Mouse (Mus musculus): ENCODE data around the gene Slc11a1.
"Not testable (repeated sequence)": the region's sequence is repeated elsewhere in the genome, so short reads cannot be mapped to it uniquely, and the experiment has no call there.

Gene Slc11a1

DNA sequence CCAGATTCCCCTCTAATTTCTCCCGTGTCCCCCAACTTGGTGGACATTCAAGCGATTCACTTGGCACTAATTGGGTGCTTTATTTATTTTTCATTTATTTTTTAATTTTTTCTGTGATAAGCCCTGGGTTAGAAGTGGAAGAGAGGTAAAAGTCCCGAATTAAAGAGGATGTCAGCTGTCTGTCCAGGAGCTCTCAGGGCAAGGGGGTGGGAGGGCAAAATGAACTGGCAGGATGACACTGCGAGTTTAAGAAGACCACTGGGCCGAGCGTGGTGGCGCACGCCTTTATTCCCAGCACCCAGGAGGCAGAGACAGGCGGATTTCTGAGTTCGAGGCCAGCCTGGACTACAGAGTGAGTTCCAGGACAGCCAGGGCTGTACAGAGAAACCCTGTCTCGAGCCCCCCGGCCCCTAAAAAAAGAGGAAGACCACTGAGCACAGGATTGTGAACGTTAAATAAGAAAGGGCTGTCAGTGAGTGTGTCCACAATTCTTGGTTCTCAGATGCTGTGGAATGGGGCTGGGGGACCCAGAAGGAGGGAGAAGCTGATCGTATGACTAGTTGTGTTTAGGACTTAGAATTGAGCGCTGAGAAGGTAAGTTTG is 12.5 kb downstream of the Slc11a1 start:
- DNase-seq (ENCODE audit: low spot score in 2 of 2): no peak

DNA sequence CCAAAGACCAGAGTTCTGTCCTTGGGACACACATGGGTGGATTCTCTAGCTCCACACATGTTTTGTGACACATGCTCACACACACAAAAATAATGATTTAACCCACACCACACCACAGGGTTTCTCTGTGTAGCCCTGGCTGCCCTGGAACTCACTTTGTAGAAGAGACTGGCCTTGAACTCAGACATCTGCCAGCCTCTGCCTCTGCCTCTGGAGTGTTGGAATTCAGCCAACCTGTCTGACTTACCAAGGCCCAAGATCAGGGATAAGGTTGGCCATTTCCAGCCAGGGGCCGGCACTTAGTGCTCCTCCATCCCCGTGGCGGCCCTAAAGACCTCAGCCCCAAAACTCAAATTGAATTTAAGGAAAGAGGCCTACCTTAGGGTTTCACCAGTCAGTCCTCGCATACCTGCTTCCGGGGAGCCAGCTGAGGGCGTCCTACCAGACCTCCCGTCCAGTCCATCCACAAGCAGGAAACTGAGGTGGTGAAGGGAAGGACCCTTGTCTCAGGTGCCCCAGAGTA is 13.5 kb downstream of the Slc11a1 start:
- no peak for DNase-seq (ENCODE audit: low spot score in 2 of 2)

DNA sequence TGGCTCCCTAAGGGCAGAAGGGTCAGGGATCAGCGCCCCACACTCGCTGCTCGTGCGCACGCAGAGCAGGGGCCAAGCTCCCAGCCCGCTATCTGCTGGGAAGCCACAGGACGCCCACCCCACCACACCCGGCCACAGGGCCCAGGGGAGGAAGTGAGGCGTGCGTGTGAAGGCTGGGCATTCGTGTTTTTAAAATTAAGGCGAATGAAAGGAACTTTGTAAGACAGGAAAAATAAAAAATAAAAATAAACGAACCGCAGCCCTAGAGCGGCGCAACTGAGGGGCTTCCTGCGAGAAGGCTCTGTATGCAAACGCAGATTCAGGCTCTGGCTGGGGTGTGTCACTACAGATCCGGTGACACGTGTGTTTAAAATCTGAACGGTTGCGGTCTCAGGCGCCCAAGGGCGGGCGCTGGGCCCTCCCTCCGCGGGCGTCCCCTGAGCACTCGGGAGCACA is 14.9 kb downstream of the Slc11a1 start:
- no peak for DNase-seq (ENCODE audit: low spot score in 2 of 2)

DNA sequence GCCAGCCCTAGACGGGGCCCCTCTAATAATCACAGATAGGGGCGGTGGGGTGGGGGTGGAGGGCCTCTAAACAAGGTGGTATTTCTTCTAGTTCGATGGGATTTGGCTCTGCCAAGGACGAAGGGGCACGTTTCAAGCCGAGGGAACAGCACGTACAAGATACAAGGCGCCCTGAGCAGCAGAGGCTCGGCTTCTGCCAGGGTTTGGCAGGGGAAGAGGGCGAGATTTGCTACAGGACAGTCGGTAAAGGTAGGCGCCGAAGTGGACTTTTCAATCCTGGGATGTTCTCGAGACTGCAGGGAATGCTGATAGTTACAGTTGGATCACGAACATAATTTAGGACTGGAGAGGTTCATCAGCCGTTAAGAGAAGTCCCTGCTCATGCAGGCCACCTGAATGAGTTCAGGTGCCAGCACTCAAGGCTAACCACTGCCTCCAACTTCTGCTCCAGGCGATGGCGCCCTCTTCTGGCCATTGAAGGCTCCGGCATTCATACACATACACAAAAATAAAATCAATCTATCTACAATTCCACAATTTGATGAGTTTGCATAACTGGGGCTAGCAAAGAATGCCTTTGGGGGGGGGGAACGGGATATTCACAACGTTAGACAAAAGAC is 15.4 kb downstream of the Slc11a1 start:
- no peak for DNase-seq (ENCODE audit: low spot score in 2 of 2)

- DNase-seq (ENCODE audit: low spot score in 2 of 2): peak; percentile 84 to 98
Observed at GRCm38 (mm10) chr1:74390924-74391748, 16.1 kb downstream of the Slc11a1 start, which contains the start of gene Ctdsp1. TSS of gene Ctdsp1 (plus strand) at chr1:74391509.

GRCm38 (mm10) chr1:74391844-74392441 is 16.9 kb downstream of the Slc11a1 start:
- peak; percentile 74 to 79 for DNase-seq (ENCODE audit: low spot score in 2 of 2)

DNA sequence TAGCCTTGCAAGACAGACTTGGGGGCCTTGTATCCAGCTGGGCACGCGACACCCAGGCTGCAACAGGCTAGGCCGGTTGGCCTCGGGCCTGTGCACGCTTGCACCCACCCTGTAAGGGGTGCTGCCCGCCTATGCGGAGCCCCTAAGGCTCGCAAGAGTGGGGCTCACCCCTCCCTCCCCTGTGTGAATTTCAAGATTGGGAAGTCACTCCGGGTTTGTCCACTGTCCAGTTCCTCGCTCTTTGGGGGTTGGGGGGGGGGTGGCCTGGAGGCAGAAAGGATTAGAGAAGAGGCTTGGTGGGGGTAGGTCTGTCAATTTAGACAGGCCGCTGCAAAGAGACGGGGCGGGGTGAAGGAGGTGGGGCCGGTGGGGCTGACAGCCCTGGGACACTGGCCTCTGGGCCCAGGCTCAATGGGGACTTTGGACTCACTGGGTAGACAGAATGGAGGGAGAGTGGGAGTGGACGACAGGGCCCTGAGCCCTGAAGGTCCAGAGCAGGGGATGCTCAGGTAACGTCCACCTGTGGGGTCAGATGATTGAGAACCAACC is 17.5 kb downstream of the Slc11a1 start:
- no peak for DNase-seq (ENCODE audit: low spot score in 2 of 2)

- DNase-seq (ENCODE audit: low spot score in 2 of 2): no peak
Observed at GRCm38 (mm10) chr1:74393010-74393409, 18.0 kb downstream of the Slc11a1 start.

GRCm38 (mm10) chr1:74393697-74394096 is 18.7 kb downstream of the Slc11a1 start:
- DNase-seq (ENCODE audit: low spot score in 2 of 2): no peak

DNA sequence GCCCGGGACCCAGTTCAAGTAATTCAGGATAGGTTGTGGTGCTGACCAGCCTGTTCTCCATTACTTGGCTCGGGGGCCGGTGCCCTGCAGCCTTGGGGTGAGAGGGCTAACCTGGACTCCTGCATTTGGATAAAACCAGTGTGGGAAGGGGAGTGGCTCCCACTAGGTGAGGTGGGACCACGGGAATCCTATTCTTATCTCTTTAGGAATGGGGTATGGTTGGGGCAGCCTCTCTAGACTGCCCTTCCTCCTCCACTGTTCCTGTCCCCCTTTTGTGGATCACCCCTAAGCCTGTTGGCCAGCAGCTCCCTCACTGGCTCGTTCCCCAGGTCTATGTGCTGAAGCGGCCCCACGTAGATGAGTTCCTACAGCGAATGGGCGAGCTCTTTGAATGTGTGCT is 19.3 kb downstream of the Slc11a1 start:
- DNase-seq (ENCODE audit: low spot score in 2 of 2): no peak

DNA sequence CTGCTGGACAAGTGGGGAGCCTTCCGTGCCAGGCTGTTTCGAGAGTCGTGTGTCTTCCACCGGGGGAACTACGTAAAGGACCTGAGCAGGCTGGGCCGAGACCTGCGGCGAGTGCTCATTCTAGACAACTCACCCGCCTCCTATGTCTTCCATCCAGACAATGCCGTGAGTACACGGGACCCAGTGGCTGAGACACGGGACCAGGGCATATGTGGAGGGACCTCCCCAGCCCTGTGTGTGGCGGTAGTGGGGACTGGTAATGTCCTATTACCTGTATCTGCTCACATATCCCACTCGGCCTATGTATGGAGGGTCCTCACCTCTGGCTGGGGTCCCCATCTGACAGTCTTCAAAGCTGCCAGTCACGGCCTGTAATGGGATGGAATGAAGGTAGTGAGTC is 19.9 kb downstream of the Slc11a1 start:
- DNase-seq (ENCODE audit: low spot score in 2 of 2): no peak

- DNase-seq (ENCODE audit: low spot score in 2 of 2): no peak
Observed at GRCm38 (mm10) chr1:74395290-74395689, 20.3 kb downstream of the Slc11a1 start.

DNA sequence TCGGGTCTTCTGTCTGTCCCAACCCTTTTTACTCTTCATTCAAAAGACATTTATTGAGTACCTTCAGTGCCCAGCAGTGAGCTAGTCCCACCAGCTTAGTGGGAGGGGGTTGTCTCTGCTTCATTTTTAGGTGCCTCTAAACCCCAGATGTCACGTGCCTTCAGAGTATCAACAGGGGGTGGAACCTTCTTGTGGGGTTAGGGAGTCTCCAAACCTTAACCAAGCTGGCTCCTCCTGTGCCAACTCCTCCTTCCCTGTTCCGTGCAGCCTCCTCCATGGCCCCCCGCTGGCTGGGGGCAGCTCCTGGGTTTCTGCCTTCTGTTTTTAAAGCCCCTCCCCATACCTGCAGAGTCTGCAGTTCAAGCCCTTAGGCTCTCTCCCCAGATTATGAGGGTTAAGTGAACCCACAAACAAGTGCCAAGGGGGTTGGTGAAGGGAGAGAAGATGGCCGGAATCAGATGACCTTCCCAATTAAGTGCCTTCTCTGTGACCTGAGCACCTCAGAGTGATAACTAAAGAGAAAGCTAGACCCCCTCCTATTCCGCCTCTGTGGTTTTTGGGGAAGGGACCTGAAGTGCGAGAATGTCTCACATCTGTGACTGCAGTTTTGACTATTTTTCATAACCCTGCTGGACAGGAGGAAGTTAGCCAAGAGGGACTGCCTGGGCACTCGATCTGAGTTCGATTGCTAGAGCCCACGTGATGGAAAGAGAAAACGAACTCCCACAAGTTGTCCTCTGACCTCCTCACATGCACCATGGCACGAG is 21.6 kb downstream of the Slc11a1 start:
- not testable (repeated sequence) for DNase-seq (ENCODE audit: low spot score in 2 of 2)

DNA sequence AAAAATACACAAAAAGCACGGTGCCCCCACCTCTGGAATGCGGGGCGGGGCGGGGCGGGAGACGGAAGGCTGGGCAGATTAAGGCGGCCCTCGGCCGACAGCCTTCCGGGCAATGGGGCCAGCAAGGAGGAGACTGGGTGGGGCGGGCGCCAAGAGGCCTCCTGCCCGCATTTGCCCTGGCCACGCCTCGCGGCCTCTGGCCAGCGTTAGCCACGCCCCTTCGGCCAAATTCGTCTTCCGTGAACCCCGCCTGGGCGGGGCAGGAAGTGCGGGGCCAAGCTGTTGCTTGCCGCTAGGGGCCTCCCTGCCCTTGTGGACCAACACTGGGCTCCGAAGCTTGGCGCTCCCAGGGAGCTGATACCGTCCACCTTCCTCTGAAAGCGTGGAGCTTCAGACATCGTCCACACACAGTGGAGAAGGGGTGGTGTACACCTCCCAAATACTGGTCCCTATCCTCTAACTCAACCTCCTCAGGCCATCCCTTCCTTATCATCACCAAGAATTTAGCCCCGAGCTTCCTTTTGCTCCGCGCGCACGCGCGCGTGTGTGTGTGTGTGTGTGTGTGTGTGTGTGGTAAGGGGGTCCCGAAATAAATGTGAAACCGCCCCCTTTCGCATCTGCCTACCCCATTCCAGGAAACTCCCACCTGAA is 22.4 kb downstream of the Slc11a1 start:
- DNase-seq (ENCODE audit: low spot score in 2 of 2): peak; percentile 97 to 99

- DNase-seq (ENCODE audit: low spot score in 2 of 2): peak in 1 of 2 experiments; percentile 57
Observed at GRCm38 (mm10) chr1:74397919-74398451, 23.0 kb downstream of the Slc11a1 start.

DNA sequence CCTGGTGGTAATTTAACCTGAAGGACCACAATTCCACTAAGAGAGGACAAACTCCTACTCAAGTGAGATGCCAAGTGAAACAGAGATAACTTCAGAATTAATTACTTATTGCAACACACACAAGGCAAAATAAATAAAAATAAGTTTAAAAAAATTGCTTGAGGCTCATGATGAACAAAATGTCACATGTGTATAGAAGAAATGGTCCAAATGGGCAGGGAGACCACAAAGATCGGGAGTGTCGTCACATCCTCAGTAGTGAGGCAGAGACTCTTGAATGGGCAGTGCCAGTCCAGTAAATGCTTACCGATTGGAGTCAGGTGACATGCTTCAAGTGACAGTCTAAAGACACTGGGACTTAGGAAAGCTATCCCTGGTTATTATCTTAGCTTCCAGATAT is 25.5 kb downstream of the Slc11a1 start:
- no peak for DNase-seq (ENCODE audit: low spot score in 2 of 2)

DNA sequence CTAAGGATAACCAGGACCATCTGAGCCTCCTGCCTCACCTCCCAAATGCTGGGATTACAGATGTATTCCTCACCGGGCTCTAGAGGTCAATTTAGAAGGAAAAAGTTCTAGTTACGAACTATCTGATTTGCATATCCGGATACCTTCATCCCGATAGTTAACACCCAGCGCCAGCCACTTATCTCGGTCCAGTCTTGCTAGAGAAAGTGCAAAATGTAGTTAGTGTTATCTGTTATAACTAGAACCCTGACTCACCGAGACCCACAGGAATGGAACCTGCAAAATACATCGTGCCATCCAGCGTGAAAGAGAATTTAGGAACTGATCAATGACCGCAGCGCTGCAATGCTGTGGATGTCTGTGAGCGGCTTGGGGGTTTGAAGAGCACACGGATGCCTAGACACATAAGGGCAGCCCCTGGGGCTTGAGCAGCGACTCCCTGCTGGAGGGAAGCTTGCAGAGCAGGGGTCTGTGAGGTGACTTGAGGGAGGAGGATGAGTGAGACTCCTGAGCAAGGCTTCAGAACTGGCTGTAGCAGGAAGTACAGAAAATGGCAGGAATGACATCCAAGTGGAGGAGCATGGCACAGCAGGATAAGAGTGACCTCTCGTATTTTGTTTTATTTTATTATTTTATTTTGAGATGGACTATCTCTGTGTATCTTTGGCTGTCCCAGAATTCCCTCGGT is 26.2 kb downstream of the Slc11a1 start:
- DNase-seq (ENCODE audit: low spot score in 2 of 2): no peak

- no peak for DNase-seq (ENCODE audit: low spot score in 2 of 2)
Observed at GRCm38 (mm10) chr1:74404206-74404605, 29.2 kb downstream of the Slc11a1 start.
